Mouse (Mus musculus) testis, adult 2 months (tissue): ENCODE results near the gene Zc3h10.

Source experiments
- CTCF ChIP-seq: fragments of 200-500 bp; IDR thresholded peaks from 2 replicates; pipeline ENCODE4 v1.5.1; 2012; ENCODE audit warnings: low read depth, mild to moderate bottlenecking, inconsistent platforms, low read length, moderate library complexity; ENCODE audit not compliant: control insufficient read depth, insufficient read depth, insufficient replicate concordance
- POLR2A ChIP-seq: fragments of 200-500 bp; IDR thresholded peaks from 2 replicates; pipeline ENCODE4 v1.6.1; 2012; ENCODE audit warnings: low read depth, mild to moderate bottlenecking, inconsistent platforms, low read length, moderate library complexity; ENCODE audit not compliant: control insufficient read depth

- TF ChIP-seq CTCF (no peak), POLR2A (no peak)
Measured at GRCm38 (mm10) chr10:128522351-128522750, 25.2 kb downstream of the Zc3h10 start.
